Mouse (Mus musculus): ENCODE measurements at regions not wholly inside any gene's neighbourhood (a gene's known extent, or its start where the extent isn't known, plus 50 kb on each side); places are given as distances from the start of the nearest gene placed in this dataset.

DNA sequence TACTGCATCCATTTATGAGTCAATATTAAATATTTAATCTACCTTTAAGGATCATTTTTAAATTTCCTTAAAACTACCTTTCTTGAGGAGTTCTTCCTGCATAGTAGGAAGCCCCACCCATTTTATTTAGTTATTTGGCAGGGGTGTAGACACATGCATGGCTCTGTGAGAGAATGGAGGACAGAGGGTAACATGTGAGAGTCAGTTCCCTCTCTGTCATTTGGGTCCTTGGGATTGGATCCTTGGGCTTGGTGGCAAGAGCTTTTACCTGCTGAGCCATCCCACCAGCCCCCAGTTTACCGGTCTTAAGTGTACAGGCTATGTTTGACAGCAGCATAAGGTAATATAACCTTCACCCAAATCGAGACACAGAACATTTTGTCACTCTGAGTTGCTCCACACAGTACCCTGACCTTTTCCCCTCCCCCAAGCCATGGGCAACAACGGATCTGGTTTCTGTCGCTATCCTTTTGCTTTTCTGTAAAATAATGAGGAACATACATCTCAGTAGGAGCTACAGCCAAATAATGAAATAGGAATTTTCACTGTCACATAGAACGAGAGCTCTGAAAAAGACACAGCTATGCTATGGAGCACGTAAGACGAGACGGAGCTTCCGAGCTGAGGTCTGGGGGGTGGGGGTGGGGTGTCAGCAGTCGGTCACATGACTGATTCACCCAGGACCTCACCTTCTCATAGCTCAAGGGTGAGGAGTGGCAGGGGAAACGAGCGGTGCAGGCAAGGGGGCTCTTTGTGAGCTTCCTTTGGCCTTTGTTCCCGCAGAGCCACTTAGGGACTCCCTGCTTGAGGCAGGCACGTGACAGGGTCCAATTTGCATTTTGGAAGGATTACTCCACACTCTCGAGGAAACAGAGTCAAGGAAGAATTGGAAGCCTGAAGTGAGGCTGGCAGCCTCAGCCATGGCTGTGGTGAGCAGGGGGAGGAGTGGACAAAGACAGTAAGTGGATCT, 159.2 kb downstream of the Qrsl1 start:
- no peak for DNase-seq (ENCODE audit: low spot score in 2 of 2)
- intact Hi-C loops (cut with DNase I): no loop called here

DNA sequence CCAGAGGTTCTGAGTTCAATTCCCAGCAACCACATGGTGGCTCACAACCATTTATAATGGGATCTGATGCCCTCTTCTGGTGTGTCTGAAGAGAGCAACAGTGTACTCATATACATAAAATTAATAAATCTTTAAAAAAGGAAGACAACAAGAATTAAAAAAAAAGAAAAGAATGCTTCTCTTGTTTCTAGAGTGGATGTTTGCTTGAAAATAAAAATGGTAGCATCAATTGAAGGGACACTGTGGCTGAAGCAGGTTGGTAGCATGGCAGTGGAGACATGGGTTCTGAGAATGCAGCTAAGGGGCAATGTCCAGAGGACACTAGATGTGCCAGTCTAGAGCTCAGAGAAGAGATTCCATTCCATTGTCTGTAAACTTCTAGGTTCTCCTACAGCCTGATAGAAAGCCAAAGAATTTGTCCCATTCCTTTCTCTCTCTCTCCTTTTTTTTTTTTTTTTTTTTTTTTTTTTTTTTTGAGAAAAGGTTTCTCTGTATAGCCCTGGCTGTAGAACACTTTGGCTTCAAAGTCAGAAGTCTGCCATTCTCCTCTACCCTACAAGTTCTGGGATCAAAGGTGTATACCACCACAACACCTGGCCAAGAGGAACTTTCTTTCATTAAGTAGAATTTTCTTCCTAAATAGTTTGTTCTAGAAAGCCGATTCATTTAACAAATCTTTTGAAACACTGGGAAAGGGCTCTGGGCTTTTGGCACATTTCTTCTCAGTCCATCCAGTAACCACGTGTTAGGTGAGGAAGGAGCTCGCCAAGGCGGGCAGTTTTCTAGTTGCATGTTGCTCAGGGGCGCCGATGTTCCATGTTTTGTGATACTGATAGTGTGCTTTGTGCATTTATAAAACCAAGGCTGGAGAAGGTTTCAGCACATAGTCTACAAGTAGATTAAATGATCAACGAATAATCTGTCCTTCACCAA, 158.1 kb downstream of the Qrsl1 start:
- DNase-seq (ENCODE audit: low spot score in 2 of 2): no peak
- intact Hi-C loops (cut with DNase I): no loop called here

GRCm38 (mm10) chr10:43745931-43746630, 155.5 kb downstream of the Qrsl1 start:
- no peak for DNase-seq (ENCODE audit: low spot score in 2 of 2)
- intact Hi-C loops (cut with DNase I): no loop called here

- no peak for DNase-seq (ENCODE audit: low spot score in 2 of 2)
- intact Hi-C loops (cut with DNase I): no loop called here
These were observed 154.9 kb downstream of the Qrsl1 start for GRCm38 (mm10) chr10:43746631-43747001.

DNA sequence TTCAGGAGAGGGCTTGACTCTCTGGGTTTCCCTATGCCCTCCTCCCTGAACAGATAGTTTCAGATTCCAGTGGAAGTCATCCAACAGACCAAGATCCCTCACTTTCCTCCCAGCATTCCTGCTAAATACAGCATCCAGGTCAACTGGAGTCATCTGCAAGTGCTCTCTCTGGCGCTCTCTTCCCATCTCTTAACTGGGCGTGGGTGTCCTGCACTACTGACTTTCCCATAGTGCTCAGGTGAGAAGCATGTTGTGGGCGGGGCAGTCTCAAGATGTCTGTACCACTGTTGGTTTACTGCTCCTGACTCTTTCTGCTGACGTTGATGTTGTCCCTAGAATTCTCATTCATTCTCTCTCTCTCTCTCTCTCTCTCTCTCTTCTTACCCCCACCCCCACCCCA, 154.0 kb downstream of the Qrsl1 start:
- intact Hi-C loops (cut with DNase I): no loop called here
- no peak for DNase-seq (ENCODE audit: low spot score in 2 of 2)

- intact Hi-C loops (cut with DNase I): no loop called here
- no peak for DNase-seq (ENCODE audit: low spot score in 2 of 2)
These were observed 153.2 kb downstream of the Qrsl1 start for GRCm38 (mm10) chr10:43748300-43748699.

- DNase-seq (ENCODE audit: low spot score in 2 of 2): no peak
- intact Hi-C loops (cut with DNase I): no loop called here
These were observed 151.9 kb downstream of the Qrsl1 start for GRCm38 (mm10) chr10:43749496-43750110.

DNA sequence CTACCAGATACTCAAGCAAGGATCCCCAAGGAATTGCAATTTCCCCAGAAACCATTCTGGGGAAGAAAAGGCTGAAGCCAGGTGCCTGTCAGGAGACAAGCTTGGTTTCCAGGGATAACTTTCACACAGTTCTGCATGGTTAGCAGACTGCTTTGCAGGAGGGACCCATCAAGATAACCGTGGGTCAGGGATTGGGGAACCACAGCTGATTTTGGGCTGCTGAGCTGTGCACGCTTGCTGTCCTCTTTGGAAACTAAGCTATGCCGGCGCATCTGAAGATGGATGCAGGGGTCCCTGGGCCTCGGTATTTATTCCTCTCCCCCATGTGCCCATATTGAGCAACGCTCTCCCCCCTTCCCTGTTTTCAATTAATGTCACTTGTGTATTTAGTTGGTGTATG, 151.1 kb downstream of the Qrsl1 start:
- intact Hi-C loops (cut with DNase I): no loop called here
- no peak for DNase-seq (ENCODE audit: low spot score in 2 of 2)

DNA sequence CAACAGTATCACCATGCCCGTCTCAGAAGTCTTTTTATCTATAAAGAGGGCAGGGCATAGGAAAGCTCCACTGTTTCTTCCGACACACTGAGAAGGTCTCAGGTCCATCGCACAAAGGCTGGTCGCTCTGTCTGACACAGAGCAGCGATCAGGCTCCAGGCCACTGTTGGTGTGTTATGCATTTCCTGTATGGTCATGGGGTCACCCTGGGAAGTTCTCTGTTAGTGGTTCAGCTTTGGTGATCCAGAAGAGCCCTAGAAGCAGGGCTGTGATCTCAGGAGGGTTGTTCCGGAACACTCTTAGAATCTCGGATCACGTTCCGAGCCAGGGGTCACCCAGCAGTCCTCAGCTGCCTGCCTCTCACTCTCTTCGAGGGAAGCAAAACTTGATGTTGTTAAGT, 150.7 kb downstream of the Qrsl1 start:
- DNase-seq (ENCODE audit: low spot score in 2 of 2): no peak

GRCm38 (mm10) chr10:43751881-43752675, 149.5 kb downstream of the Qrsl1 start:
- peak; percentile 63 to 72 for DNase-seq (ENCODE audit: low spot score in 2 of 2)
- intact Hi-C loops (cut with DNase I): no loop called here

More for the DNA sequence above, 150.7 kb downstream of the Qrsl1 start:
- intact Hi-C loops (cut with DNase I): no loop called here

GRCm38 (mm10) chr10:43756881-43757565, 144.5 kb downstream of the Qrsl1 start:
- DNase-seq (ENCODE audit: low spot score in 2 of 2): no peak
- intact Hi-C loops (cut with DNase I): no loop called here

DNA sequence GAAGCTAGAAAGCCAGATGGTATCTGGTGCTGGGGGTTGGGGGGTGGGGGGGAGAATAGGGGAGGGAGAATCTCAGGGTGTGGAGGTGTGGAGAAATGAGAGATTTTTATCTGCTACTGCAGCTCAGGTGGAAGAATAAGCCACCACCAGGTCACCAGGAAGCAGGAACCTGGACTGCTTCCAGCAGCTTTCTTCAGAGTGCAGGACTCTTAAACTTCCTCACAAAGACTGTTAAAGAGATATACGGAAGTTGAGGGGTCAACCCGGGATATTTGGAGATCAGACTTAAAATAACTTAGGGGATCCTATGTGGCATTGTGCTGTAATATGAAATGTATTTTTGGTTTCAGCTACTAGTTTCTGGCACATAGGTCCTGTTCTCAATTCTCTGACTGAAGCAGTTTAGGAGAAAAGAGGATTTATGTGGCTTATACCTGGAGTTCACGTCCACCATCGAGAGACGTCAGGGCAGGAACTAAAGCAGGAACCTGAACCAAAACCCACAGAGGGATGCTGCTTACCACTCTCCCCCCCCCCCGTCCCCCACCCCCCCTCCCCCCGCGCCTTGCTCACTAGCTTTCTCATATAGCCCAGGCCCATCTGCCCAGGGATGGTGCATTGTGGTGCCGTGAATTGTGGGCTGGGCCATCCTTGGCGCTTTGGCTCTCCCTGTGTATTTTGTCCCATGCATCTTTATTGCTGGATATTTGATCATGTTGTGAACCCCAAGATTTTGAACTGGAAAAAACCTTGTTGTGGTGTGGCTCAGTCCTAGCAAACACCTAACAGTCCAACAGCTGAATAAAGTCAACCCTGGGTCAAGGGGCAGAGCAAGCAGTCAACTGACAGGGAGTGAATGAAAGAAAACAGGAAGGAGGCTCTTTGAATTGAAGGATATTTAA, 143.2 kb downstream of the Qrsl1 start:
- intact Hi-C loops (cut with DNase I): no loop called here

DNA sequence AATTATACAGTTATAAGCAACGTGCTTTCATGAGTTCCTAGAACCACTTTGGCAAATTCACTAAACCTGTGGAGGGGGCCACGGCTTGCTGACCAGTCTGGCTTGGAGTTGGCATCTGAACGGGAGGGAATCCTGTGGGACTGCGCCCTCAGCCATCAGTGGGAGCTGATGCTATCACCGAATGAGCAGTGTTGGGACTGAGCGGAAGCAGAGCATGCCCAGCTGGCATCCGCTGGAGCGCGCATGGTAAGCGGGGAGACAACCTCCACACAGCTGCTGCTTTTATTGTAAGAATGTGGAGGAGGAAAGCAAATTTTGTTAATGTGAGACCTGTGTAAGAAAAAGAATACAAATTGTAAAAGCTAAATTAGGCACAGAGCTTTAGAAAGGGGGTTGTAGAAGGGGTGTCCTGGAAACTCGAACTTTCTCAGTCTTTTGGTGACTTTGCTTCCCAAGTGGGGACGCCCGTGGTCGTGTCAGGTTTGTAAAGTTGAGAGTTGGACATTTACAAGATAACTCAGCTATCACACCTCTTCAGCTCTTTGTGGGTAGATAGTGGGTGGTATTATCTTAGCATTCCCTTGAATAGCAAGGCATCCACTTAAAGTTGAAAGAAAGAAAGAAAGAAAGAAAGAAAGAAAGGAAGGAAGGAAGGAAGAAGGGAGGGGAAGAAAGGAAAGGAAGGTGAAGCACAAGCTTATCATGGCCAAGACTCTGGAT, 142.2 kb downstream of the Qrsl1 start:
- peak in 1 of 2 experiments; percentile 45 for DNase-seq (ENCODE audit: low spot score in 2 of 2)

More for the DNA sequence above, 143.2 kb downstream of the Qrsl1 start:
- no peak for DNase-seq (ENCODE audit: low spot score in 2 of 2)

GRCm38 (mm10) chr10:43759906-43760281, 141.7 kb downstream of the Qrsl1 start:
- intact Hi-C loops (cut with DNase I): no loop called here
- no peak for DNase-seq (ENCODE audit: low spot score in 2 of 2)

More for the DNA sequence above, 142.2 kb downstream of the Qrsl1 start:
- intact Hi-C loops (cut with DNase I): no loop called here

- intact Hi-C loops (cut with DNase I): no loop called here
- no peak for DNase-seq (ENCODE audit: low spot score in 2 of 2)
These were observed 139.5 kb downstream of the Qrsl1 start for GRCm38 (mm10) chr10:43761979-43762570.

- intact Hi-C loops (cut with DNase I): no loop called here
These were observed 137.0 kb downstream of the Qrsl1 start for GRCm38 (mm10) chr10:43764581-43764980.

More at GRCm38 (mm10) chr10:43764581-43764980, 137.0 kb downstream of the Qrsl1 start:
- DNase-seq (ENCODE audit: low spot score in 2 of 2): no peak

Data from left cerebral cortex, postnatal 14 days (tissue).